Mouse (Mus musculus) neural tube, embryonic 11.5 days (tissue): ENCODE data around the gene Cfap97. TPM values are rescaled to one million over a fixed set of nuclear protein-coding genes. Genes with fewer than 3 reads are reported as not detected.
"Not testable (repeated sequence)": the region's sequence is repeated elsewhere in the genome, so short reads cannot be mapped to it uniquely, and the experiment has no call there.

Experiments used
- ATAC-seq: fragments of 200-750 bp; cut with Nextera tagmentation; 2 replicates; pipeline ENCODE4 v1.8.0; 2017; ENCODE audit warnings: moderate number of reproducible peaks, mild to moderate bottlenecking, moderate TSS enrichment, moderate library complexity; ENCODE audit not compliant: insufficient read depth, low FRiP score, low TSS enrichment
- DNase-seq: peaks from one replicate; pipeline ENCODE4 v3.0.0-alpha.2; 2015; ENCODE audit warnings: low spot score
- H3K27ac ChIP-seq: fragments of 300-500 bp; sonication (generic); 2 replicates; pipeline ENCODE4 v1.5.1; 2014; ENCODE audit warnings: low read depth, mild to moderate bottlenecking, low read length
- H3K27me3 ChIP-seq: fragments of 300-500 bp; sonication (generic); 2 replicates; pipeline ENCODE4 v1.6.1; 2014; ENCODE audit warnings: mild to moderate bottlenecking, low read length, mixed read lengths; ENCODE audit not compliant: control insufficient read depth, insufficient read depth
- H3K36me3 ChIP-seq: fragments of 300-500 bp; sonication (generic); 2 replicates; pipeline ENCODE4 v1.6.1; 2014; ENCODE audit warnings: mild to moderate bottlenecking, low read length, moderate library complexity, mixed read lengths; ENCODE audit not compliant: control insufficient read depth, insufficient read depth
- H3K4me1 ChIP-seq: fragments of 300-500 bp; sonication (generic); 2 replicates; pipeline ENCODE4 v1.6.1; 2014; ENCODE audit warnings: low read length, mixed read lengths; ENCODE audit not compliant: control insufficient read depth, insufficient read depth
- H3K4me2 ChIP-seq: fragments of 300-500 bp; sonication (generic); 2 replicates; pipeline ENCODE4 v1.6.1; 2014; ENCODE audit warnings: low read depth, mild to moderate bottlenecking, moderate library complexity
- H3K4me3 ChIP-seq: fragments of 300-500 bp; sonication (generic); 2 replicates; pipeline ENCODE4 v1.5.1; 2014; ENCODE audit warnings: low read depth, low read length
- H3K9ac ChIP-seq: fragments of 300-500 bp; sonication (generic); 2 replicates; pipeline ENCODE4 v1.6.1; 2014; ENCODE audit warnings: mild to moderate bottlenecking, low read length
- H3K9me3 ChIP-seq: fragments of 300-500 bp; sonication (generic); 2 replicates; pipeline ENCODE4 v1.6.1; 2016; ENCODE audit warnings: low read length; ENCODE audit not compliant: control insufficient read depth
- WGBS: fragments of 180-500 bp; shearing (Covaris S2); extraction: QIAGEN DNeasy Blood & Tissue Kit; methylation state at CpG from one replicate; pipeline ENCODE4 v1.1.7; 2014; 5-methylcytosine and 5-hydroxymethylcytosine counted together
- polyA plus RNA-seq: library from polyadenylated mRNA; unstranded; fragments of >200 nt; fragmentation: Nextera tagmentation; extraction: Ambion mirVana; gene quantifications from 2 replicates; pipeline ENCODE4 v1.2.1, GENCODE M21; 2014

Cfap97 gene
- polyA plus RNA-seq, 1 experiment from 2014 or later = 20.1 TPM

- H3K9me3 ChIP-seq, H3K27ac ChIP-seq, DNase-seq, H3K27me3 ChIP-seq, H3K4me2 ChIP-seq, ATAC-seq, H3K4me1 ChIP-seq, H3K4me3 ChIP-seq, H3K36me3 ChIP-seq, H3K9ac ChIP-seq: not testable (repeated sequence)
- WGBS = 93% methylated on average over 2 of the region's 2 CpGs
These were observed 16.0 kb upstream of the Cfap97 start for GRCm38 (mm10) chr8:46135546-46135945.

- H3K4me1 ChIP-seq = no peaks in the 10 kb centered on the region
- no peaks in the 10 kb centered on the region for H3K9me3 ChIP-seq
- H3K27ac ChIP-seq = no peak overlapping the region
- H3K27me3 ChIP-seq = no peaks in the 10 kb centered on the region
- WGBS = 96% methylated on average over 1 of the region's 1 CpGs
- no peak overlapping the region for H3K4me3 ChIP-seq
- H3K4me2 ChIP-seq = no peak overlapping the region
- ATAC-seq = no peak
- no peaks in the 10 kb centered on the region for H3K36me3 ChIP-seq
- DNase-seq = no peak
- no peak overlapping the region for H3K9ac ChIP-seq
These were observed 14.2 kb upstream of the Cfap97 start for GRCm38 (mm10) chr8:46137336-46137735.

GRCm38 (mm10) chr8:46137843-46138596, 13.6 kb upstream of the Cfap97 start:
- ATAC-seq (no peak), DNase-seq (no peak)

GRCm38 (mm10) chr8:46140376-46141120, 11.0 kb upstream of the Cfap97 start:
- H3K9me3 ChIP-seq = no peaks in the 10 kb centered on the region
- no peak overlapping the region for H3K27ac ChIP-seq
- DNase-seq (no peak), ATAC-seq (no peak)
- H3K36me3 ChIP-seq = no peaks in the 10 kb centered on the region
- WGBS = 85% methylated on average over 9 of the region's 9 CpGs
- H3K4me2 ChIP-seq = no peak overlapping the region
- no peak overlapping the region for H3K9ac ChIP-seq
- H3K4me1 ChIP-seq = no peaks in the 10 kb centered on the region
- H3K4me3 ChIP-seq = no peak overlapping the region
- no peaks in the 10 kb centered on the region for H3K27me3 ChIP-seq

More at GRCm38 (mm10) chr8:46137843-46138596, 13.6 kb upstream of the Cfap97 start:
- no peaks in the 10 kb centered on the region for H3K36me3 ChIP-seq
- no peak overlapping the region for H3K4me2 ChIP-seq
- H3K4me3 ChIP-seq = no peak overlapping the region
- WGBS = 86% methylated on average over 10 of the region's 10 CpGs
- no peaks in the 10 kb centered on the region for H3K4me1 ChIP-seq
- no peak overlapping the region for H3K27ac ChIP-seq
- no peaks in the 10 kb centered on the region for H3K27me3 ChIP-seq
- H3K9me3 ChIP-seq = no peaks in the 10 kb centered on the region
- no peak overlapping the region for H3K9ac ChIP-seq

- ATAC-seq = no peak
- H3K4me2 ChIP-seq = no peak overlapping the region
- DNase-seq = no peak
These were observed 9.9 kb upstream of the Cfap97 start for GRCm38 (mm10) chr8:46141688-46142087.

GRCm38 (mm10) chr8:46142498-46143081, 9.0 kb upstream of the Cfap97 start:
- H3K4me3 ChIP-seq = no peak overlapping the region
- WGBS = 95% methylated on average over 4 of the region's 4 CpGs
- no peak for ATAC-seq
- H3K27ac ChIP-seq = no peak overlapping the region
- no peaks in the 10 kb centered on the region for H3K4me1 ChIP-seq
- no peak overlapping the region for H3K4me2 ChIP-seq
- H3K27me3 ChIP-seq = no peaks in the 10 kb centered on the region
- H3K9me3 ChIP-seq = no peaks in the 10 kb centered on the region
- H3K9ac ChIP-seq = no peak overlapping the region
- no peaks in the 10 kb centered on the region for H3K36me3 ChIP-seq
- DNase-seq = no peak

More at GRCm38 (mm10) chr8:46141688-46142087, 9.9 kb upstream of the Cfap97 start:
- Histone ChIP-seq H3K9ac (no peak overlapping the region), H3K36me3 (no peaks in the 10 kb centered on the region), H3K4me1 (no peaks in the 10 kb centered on the region), H3K27ac (no peak overlapping the region), H3K9me3 (no peaks in the 10 kb centered on the region), H3K27me3 (no peaks in the 10 kb centered on the region), H3K4me3 (no peak overlapping the region)
- 91% methylated on average over 3 of the region's 3 CpGs for WGBS

- Histone ChIP-seq H3K4me3 (no peak overlapping the region), H3K27ac (no peak overlapping the region), H3K9ac (no peak overlapping the region), H3K4me1 (no peaks in the 10 kb centered on the region), H3K27me3 (no peaks in the 10 kb centered on the region), H3K36me3 (no peaks in the 10 kb centered on the region), H3K4me2 (no peak overlapping the region), H3K9me3 (no peaks in the 10 kb centered on the region)
- DNase-seq (no peak), ATAC-seq (no peak)
- 74% methylated on average over 5 of the region's 5 CpGs for WGBS
These were observed 8.1 kb upstream of the Cfap97 start for GRCm38 (mm10) chr8:46143470-46143869.

- no peaks in the 10 kb centered on the region for H3K27me3 ChIP-seq
- ATAC-seq = no peak
- H3K36me3 ChIP-seq = no peaks in the 10 kb centered on the region
- no peaks in the 10 kb centered on the region for H3K4me1 ChIP-seq
- no peak overlapping the region for H3K9ac ChIP-seq
- no peak for DNase-seq
- no peak overlapping the region for H3K4me2 ChIP-seq
- H3K9me3 ChIP-seq = no peaks in the 10 kb centered on the region
- H3K27ac ChIP-seq = no peak overlapping the region
- 63% methylated on average over 1 of the region's 1 CpGs for WGBS
- H3K4me3 ChIP-seq = no peak overlapping the region
These were observed 7.6 kb upstream of the Cfap97 start for GRCm38 (mm10) chr8:46143924-46144323.
